Mouse (Mus musculus) forebrain, embryonic 14.5 days (tissue): ENCODE measurements at regions not wholly inside any gene's neighbourhood (a gene's known extent, or its start where the extent isn't known, plus 50 kb on each side); places are given as distances from the start of the nearest gene placed in this dataset.

Source experiments
- ATAC-seq: fragments of 200-750 bp; cut with Nextera tagmentation; 2 replicates; pipeline ENCODE4 v1.8.0; 2017; ENCODE audit warnings: mild to moderate bottlenecking, moderate library complexity
- DNase-seq: peaks from one replicate; pipeline ENCODE4 v3.0.0-alpha.2; 2015; ENCODE audit warnings: low spot score
- H3K27ac ChIP-seq: fragments of 300-500 bp; sonication (generic); 2 replicates; pipeline ENCODE4 v1.5.1; 2014; ENCODE audit warnings: low read depth, mild to moderate bottlenecking, control low read depth, low read length, moderate library complexity
- H3K27me3 ChIP-seq: fragments of 300-500 bp; sonication (generic); replicated peaks from 2 replicates; pipeline ENCODE4 v1.6.1; 2014; ENCODE audit warnings: low read length, control low read depth, mixed read lengths; ENCODE audit not compliant: control insufficient read depth, insufficient read depth
- H3K36me3 ChIP-seq: fragments of 300-500 bp; sonication (generic); 2 replicates; pipeline ENCODE4 v1.6.1; 2014; ENCODE audit warnings: low read length, control low read depth; ENCODE audit not compliant: control insufficient read depth, insufficient read depth
- H3K4me1 ChIP-seq: fragments of 300-500 bp; sonication (generic); 2 replicates; pipeline ENCODE4 v1.6.1; 2014; ENCODE audit warnings: antibody characterized with exemption, low read length, control low read depth; ENCODE audit not compliant: control insufficient read depth, insufficient read depth
- H3K4me2 ChIP-seq: fragments of 300-500 bp; sonication (generic); 2 replicates; pipeline ENCODE4 v1.6.1; 2014; ENCODE audit warnings: mild to moderate bottlenecking, control low read depth, low read length
- H3K4me3 ChIP-seq: fragments of 300-500 bp; sonication (generic); 2 replicates; pipeline ENCODE4 v1.5.1; 2014; ENCODE audit warnings: low read depth, low read length, control low read depth
- H3K9ac ChIP-seq: fragments of 300-500 bp; sonication (generic); 2 replicates; pipeline ENCODE4 v1.6.1; 2014; ENCODE audit warnings: mild to moderate bottlenecking, low read length, control low read depth, moderate library complexity
- H3K9me3 ChIP-seq: fragments of 300-500 bp; sonication (generic); replicated peaks from 2 replicates; pipeline ENCODE4 v1.6.1; 2016; ENCODE audit warnings: low read length, control low read depth, mixed read lengths; ENCODE audit not compliant: control insufficient read depth
- WGBS: fragments of 180-500 bp; shearing (Covaris S2); extraction: QIAGEN DNeasy Blood & Tissue Kit; methylation state at CpG from one replicate; pipeline ENCODE4 v1.1.7; 2014; 5-methylcytosine and 5-hydroxymethylcytosine counted together

- H3K9ac ChIP-seq: no peak overlapping the region
- no peak overlapping the region for H3K27ac ChIP-seq
- WGBS: 71% methylated on average over 6 of the region's 6 CpGs
- no peaks in the 10 kb centered on the region for H3K27me3 ChIP-seq
- H3K4me2 ChIP-seq: no peak overlapping the region
- no peaks in the 10 kb centered on the region for H3K9me3 ChIP-seq
- H3K4me3 ChIP-seq: no peak overlapping the region
- DNase-seq (peak; percentile 19), ATAC-seq (no peak)
- H3K4me1 ChIP-seq: no peaks in the 10 kb centered on the region
- no peaks in the 10 kb centered on the region for H3K36me3 ChIP-seq
Observed at GRCm38 (mm10) chr15:86593404-86593803, 379.1 kb downstream of the Tbc1d22a start.

GRCm38 (mm10) chr15:86606411-86606810 lies 392.2 kb downstream of the Tbc1d22a start:
- no peak overlapping the region for H3K4me2 ChIP-seq
- no peak overlapping the region for H3K27ac ChIP-seq
- no peaks in the 10 kb centered on the region for H3K9me3 ChIP-seq
- no peak overlapping the region for H3K9ac ChIP-seq
- H3K36me3 ChIP-seq: no peaks in the 10 kb centered on the region
- no peak overlapping the region for H3K4me3 ChIP-seq
- DNase-seq (peak; percentile 31), ATAC-seq (no peak)
- peaks cover 4% of the 10 kb centered on the region for H3K4me1 ChIP-seq
- no peaks in the 10 kb centered on the region for H3K27me3 ChIP-seq

- no peak overlapping the region for H3K4me2 ChIP-seq
- WGBS: 87% methylated on average over 6 of the region's 6 CpGs
- H3K27me3 ChIP-seq: no peaks in the 10 kb centered on the region
- no peak overlapping the region for H3K27ac ChIP-seq
- no peak overlapping the region for H3K4me3 ChIP-seq
- no peaks in the 10 kb centered on the region for H3K36me3 ChIP-seq
- ATAC-seq (no peak), DNase-seq (no peak)
- H3K9me3 ChIP-seq: no peaks in the 10 kb centered on the region
- no peak overlapping the region for H3K9ac ChIP-seq
- H3K4me1 ChIP-seq: peaks cover 4% of the 10 kb centered on the region
Observed at GRCm38 (mm10) chr15:86609692-86610091, 395.4 kb downstream of the Tbc1d22a start.

GRCm38 (mm10) chr15:86631376-86631775 lies 417.1 kb downstream of the Tbc1d22a start:
- H3K9ac ChIP-seq: no peak overlapping the region

GRCm38 (mm10) chr15:86645244-86645643 lies 431.0 kb downstream of the Tbc1d22a start:
- no peak overlapping the region for H3K4me3 ChIP-seq
- DNase-seq: no peak
- no peak overlapping the region for H3K4me2 ChIP-seq
- WGBS: 86% methylated on average over 9 of the region's 9 CpGs
- no peaks in the 10 kb centered on the region for H3K4me1 ChIP-seq
- H3K9me3 ChIP-seq: no peaks in the 10 kb centered on the region
- no peak overlapping the region for H3K9ac ChIP-seq
- H3K27ac ChIP-seq: no peak overlapping the region
- no peak for ATAC-seq
- no peaks in the 10 kb centered on the region for H3K36me3 ChIP-seq
- no peaks in the 10 kb centered on the region for H3K27me3 ChIP-seq

More at GRCm38 (mm10) chr15:86631376-86631775, 417.1 kb downstream of the Tbc1d22a start:
- Histone ChIP-seq H3K36me3 (no peaks in the 10 kb centered on the region), H3K27ac (no peak overlapping the region), H3K27me3 (no peaks in the 10 kb centered on the region), H3K4me1 (no peaks in the 10 kb centered on the region), H3K4me3 (no peak overlapping the region), H3K4me2 (no peak overlapping the region), H3K9me3 (no peaks in the 10 kb centered on the region)
- WGBS: 85% methylated on average over 5 of the region's 5 CpGs
- ATAC-seq: no peak
- no peak for DNase-seq

- Histone ChIP-seq H3K9me3 (no peaks in the 10 kb centered on the region), H3K4me1 (no peaks in the 10 kb centered on the region), H3K27ac (no peak overlapping the region), H3K27me3 (no peaks in the 10 kb centered on the region), H3K36me3 (no peaks in the 10 kb centered on the region), H3K9ac (no peak overlapping the region), H3K4me2 (no peak overlapping the region), H3K4me3 (no peak overlapping the region)
- 84% methylated on average over 3 of the region's 3 CpGs for WGBS
- ATAC-seq (no peak), DNase-seq (no peak)
Observed at GRCm38 (mm10) chr15:86648131-86648530, 433.9 kb downstream of the Tbc1d22a start.

GRCm38 (mm10) chr15:86673096-86673520 lies 458.8 kb downstream of the Tbc1d22a start:
- Histone ChIP-seq H3K36me3 (no peaks in the 10 kb centered on the region), H3K4me2 (no peak overlapping the region), H3K4me3 (no peak overlapping the region), H3K27ac (no peak overlapping the region; the same call in 1 of the 2 replicates), H3K9me3 (no peaks in the 10 kb centered on the region), H3K4me1 (peaks cover 8% of the 10 kb centered on the region), H3K9ac (no peak overlapping the region), H3K27me3 (no peaks in the 10 kb centered on the region)
- DNase-seq (peak; percentile 85), ATAC-seq (peak; percentile 79)
- WGBS: 11% methylated on average over 9 of the region's 9 CpGs

GRCm38 (mm10) chr15:86677016-86677415 lies 462.8 kb downstream of the Tbc1d22a start:
- Histone ChIP-seq H3K36me3 (no peaks in the 10 kb centered on the region), H3K27ac (no peak overlapping the region), H3K4me3 (no peak overlapping the region), H3K9ac (no peak overlapping the region), H3K4me1 (peaks cover 8% of the 10 kb centered on the region), H3K27me3 (no peaks in the 10 kb centered on the region), H3K4me2 (no peak overlapping the region), H3K9me3 (no peaks in the 10 kb centered on the region)
- DNase-seq: peak; percentile 20
- WGBS: 80% methylated on average over 7 of the region's 7 CpGs
- ATAC-seq: no peak

- Histone ChIP-seq H3K4me1 (no peaks in the 10 kb centered on the region), H3K4me3 (no peak overlapping the region), H3K9ac (no peak overlapping the region), H3K36me3 (no peaks in the 10 kb centered on the region), H3K27ac (no peak overlapping the region), H3K9me3 (no peaks in the 10 kb centered on the region), H3K27me3 (no peaks in the 10 kb centered on the region), H3K4me2 (no peak overlapping the region)
- ATAC-seq: no peak
- WGBS: 90% methylated on average over 12 of the region's 12 CpGs
- no peak for DNase-seq
Observed at GRCm38 (mm10) chr15:86683081-86683480, 468.8 kb downstream of the Tbc1d22a start.
